In genomic region chr4:152270599-152270998, GRCm38 (mm10) we compare ENCODE assay signal across 1 mouse cellular context.
TF ChIP-seq lines count a peak whose summit lies in the region.

No protein-coding gene starts in this region.

TF ChIP-seq in CH12.LX, 34 proteins besides CTCF, POLR2A, EP300 and RAD21:
- TF ChIP-seq ELF1 (IDR thresholded peaks at IDR 0.05; ENCODE audit: low read depth, low read length): no peak
- TF ChIP-seq ZC3H11A (IDR thresholded peaks at IDR 0.05; ENCODE audit: low read depth, low read length): no peak
- TF ChIP-seq RCOR1 (conservative IDR thresholded peaks at IDR 0.05; ENCODE audit: low read depth, low read length): no peak
- no peak for TF ChIP-seq TCF12 (IDR thresholded peaks at IDR 0.05; ENCODE audit: low read depth, low read length)
- TF ChIP-seq MAZ (IDR thresholded peaks at IDR 0.05; ENCODE audit: low read depth, low read length): no peak
- no peak for TF ChIP-seq IRF4 (IDR thresholded peaks at IDR 0.05; ENCODE audit: low read depth, low read length)
- no peak for TF ChIP-seq USF1 (IDR thresholded peaks at IDR 0.05; ENCODE audit: low read depth, low read length)
- TF ChIP-seq ZMIZ1 (IDR thresholded peaks at IDR 0.05; ENCODE audit: low read depth, low read length): no peak
- no peak for TF ChIP-seq POLR2AphosphoS2 (IDR thresholded peaks at IDR 0.05; ENCODE audit: low read depth, low read length)
- TF ChIP-seq ETS1 (conservative IDR thresholded peaks at IDR 0.05; ENCODE audit: low read depth, low read length): no peak
- TF ChIP-seq PAX5 (IDR thresholded peaks at IDR 0.05; ENCODE audit: low read length): no peak
- TF ChIP-seq GABPA (IDR thresholded peaks at IDR 0.05; ENCODE audit: insufficient replicate concordance, low read depth, low read length): no peak
- no peak for TF ChIP-seq JUND (conservative IDR thresholded peaks at IDR 0.05; ENCODE audit: low read depth, low read length)
- no peak for TF ChIP-seq MAFK (IDR thresholded peaks at IDR 0.05; ENCODE audit: insufficient replicate concordance, low read length)
- TF ChIP-seq KAT2A (IDR thresholded peaks at IDR 0.05; ENCODE audit: insufficient replicate concordance, low read length): no peak
- no peak for TF ChIP-seq SIN3A (IDR thresholded peaks at IDR 0.05; ENCODE audit: low read length)
